Mouse (Mus musculus) cortical plate, adult 2 months (tissue): ENCODE results near the gene Lrrc30.

Source experiments
- CTCF ChIP-seq: fragments of 200-500 bp; IDR thresholded peaks from 2 replicates; pipeline ENCODE4 v1.5.1; 2011; ENCODE audit warnings: mild to moderate bottlenecking, control low read depth, low read length; ENCODE audit not compliant: insufficient read depth; ENCODE audit errors: extremely low read depth
- POLR2A ChIP-seq: fragments of 200-500 bp; IDR thresholded peaks from 2 replicates; pipeline ENCODE4 v1.6.1; 2011; ENCODE audit warnings: mild to moderate bottlenecking, low read length, control low read depth; ENCODE audit not compliant: insufficient read depth; ENCODE audit errors: extremely low read depth

DNA sequence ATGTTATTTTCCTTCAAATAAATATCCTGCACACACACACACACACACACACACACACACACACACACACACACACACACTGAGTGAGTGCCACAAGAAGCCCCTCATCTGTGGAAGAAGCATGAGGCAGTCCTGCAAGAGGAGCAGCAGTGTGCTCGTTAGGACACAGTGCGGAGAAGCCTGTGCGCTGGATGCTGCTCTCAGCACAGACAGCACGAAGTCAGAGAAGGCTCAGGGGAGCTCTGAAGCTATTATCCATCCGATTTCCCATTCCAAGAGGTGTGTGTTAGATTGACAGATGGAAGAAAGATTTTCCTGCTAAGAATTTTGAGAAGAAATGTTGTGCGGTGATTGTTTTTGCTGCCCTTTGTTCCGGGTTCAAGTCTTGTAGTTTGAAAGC is 13.5 kb downstream of the Lrrc30 start:
- TF ChIP-seq POLR2A = no peak
- no peak for TF ChIP-seq CTCF
